Mouse (Mus musculus): ENCODE data around the gene Wdr26. TPM values are rescaled to one million over a fixed set of nuclear protein-coding genes. Genes with fewer than 3 reads are reported as not detected.
A peak's percentile ranks its signal among the peaks of the same experiment; 100 is the strongest.

Gene Wdr26
- 45.9 and 46.0 TPM in 2 replicates for polyA plus RNA-seq (2015; fragmentation: Nextera tagmentation; extraction: Ambion mirVana)

DNA sequence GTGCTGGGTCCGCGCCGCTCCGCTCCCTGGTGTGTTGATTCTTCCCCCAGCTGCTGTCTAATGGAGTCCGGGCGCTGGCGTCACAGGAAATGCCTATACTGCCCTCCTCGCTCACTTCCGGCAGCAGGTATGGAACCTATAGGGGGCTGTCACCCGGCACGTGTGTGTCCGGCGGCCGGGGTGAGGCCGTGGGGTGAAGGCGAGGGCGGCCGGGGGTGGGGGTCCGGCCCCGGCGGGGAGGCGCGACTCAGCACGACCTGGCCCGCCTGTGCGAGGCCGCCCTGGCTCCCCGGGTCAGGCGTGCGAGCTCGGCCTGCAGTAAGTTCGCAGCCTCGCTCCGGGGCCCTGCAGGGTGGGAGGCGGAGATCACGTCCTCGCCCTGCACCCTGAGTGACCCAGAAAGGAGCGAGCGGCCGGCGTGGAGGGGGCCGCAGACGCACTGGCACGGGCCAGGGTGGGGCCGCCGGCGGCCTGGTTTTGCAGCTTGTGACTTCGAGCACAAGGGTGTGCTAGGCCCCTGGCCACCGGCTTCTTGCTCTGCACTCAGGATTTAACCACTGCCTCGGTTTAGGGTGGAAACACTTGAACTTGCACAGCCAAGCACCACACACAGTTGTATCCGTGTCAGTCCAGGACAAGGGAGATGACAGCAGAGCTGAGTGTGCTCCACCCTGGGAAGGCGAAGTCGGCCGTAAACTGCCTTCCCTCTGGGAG is at the start of gene Wdr26:
Wdr26 (minus strand) TSS at position 82 of the 714 bp plus-strand sequence.
- no peaks in the 10 kb centered on the region for H3K27me3 ChIP-seq
- 2% methylated on average over 53 of the region's 54 CpGs for WGBS
- peak; percentile 96 for ATAC-seq (ENCODE audit: low FRiP score)
- peak within 1 kb of the TSS; percentile 99 for H3K4me3 ChIP-seq
- H3K9ac ChIP-seq = peak within 1 kb of the TSS; percentile 98
- peaks cover 26% of the 10 kb centered on the region for H3K4me1 ChIP-seq (replicated peaks)
- H3K9me3 ChIP-seq = no peaks in the 10 kb centered on the region
- peaks cover 3% of the 10 kb centered on the region; the same call in 1 of the 2 replicates for H3K36me3 ChIP-seq
- H3K4me2 ChIP-seq = peak within 1 kb of the TSS; percentile 79
- H3K27ac ChIP-seq = peak within 1 kb of the TSS; percentile 93

DNA sequence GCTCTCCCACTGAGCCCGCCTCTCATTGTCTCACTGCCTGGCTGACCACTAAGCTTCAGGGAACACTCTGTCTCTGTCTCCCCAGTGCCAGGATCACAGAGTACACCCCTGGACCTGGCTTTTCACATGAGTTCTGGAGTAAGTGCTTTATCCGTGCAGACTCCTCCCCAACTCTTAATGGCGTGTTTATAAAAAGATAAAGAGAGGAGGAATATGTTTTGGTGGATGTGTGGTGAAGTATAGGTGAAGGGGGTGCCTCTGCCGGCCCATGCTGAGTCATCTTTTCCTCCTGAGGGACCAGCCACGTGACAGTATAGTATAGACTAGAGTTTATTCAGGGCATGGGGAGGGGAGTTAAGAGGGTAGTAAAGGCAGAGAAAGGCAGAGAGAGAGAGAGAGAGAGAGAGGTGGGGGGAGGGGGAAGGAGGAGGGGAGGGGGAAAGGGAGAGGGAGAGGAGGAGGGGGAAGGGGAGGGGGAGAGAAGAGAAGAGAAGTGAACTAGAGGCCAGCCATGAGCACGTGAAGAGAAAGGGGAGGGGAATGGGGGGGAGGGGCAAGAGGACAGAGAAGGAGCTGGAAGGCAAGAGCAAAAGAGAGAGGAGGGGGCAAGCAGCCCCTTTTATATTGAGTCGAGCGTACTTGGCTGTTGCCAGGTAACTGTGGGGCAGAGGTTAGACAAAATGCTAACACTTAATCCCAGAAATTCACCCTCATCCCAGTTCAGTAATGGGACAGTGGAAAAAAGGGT is 49.3 kb upstream of the Wdr26 start:
- WGBS = 40% methylated on average over 8 of the region's 8 CpGs
- H3K4me2 ChIP-seq = no peak overlapping the region
- H3K27ac ChIP-seq = no peak overlapping the region

DNA sequence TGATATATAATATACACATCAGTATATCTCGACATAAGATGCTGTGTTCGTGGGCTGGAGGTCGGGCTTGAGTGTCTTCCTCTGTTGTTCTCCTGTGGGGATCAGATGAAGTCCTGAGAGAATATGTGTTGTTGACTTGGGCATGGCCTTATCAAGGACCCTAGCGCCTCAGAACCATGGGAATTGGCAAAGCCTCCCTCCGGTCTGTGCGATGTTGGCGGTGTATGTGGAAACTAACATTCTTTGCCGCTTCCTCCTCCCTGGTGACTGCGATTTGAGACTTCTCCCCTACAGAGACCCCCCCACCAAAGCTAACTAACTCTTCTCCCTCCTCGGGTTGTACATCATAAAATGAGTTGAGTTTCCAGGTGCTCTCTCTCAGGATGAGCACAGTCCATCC is 48.6 kb upstream of the Wdr26 start:
- ATAC-seq (ENCODE audit: low FRiP score) = no peak
- 0 out of 2 replicates have a peak, but pooled peaks cover 7% of the 10 kb centered on the region for H3K27me3 ChIP-seq
- H3K9me3 ChIP-seq = no peaks in the 10 kb centered on the region
- H3K9ac ChIP-seq = no peak overlapping the region
- no peak overlapping the region for H3K4me2 ChIP-seq
- no peaks in the 10 kb centered on the region for H3K36me3 ChIP-seq
- H3K27ac ChIP-seq = no peak overlapping the region
- peaks cover 19% of the 10 kb centered on the region for H3K4me1 ChIP-seq (replicated peaks)
- no peak overlapping the region for H3K4me3 ChIP-seq
- WGBS = 94% methylated on average over 10 of the region's 10 CpGs

More for the DNA sequence above, 49.3 kb upstream of the Wdr26 start:
- 0 out of 2 replicates have a peak, but pooled peaks cover 7% of the 10 kb centered on the region for H3K27me3 ChIP-seq
- H3K4me3 ChIP-seq = no peak overlapping the region
- peaks cover 14% of the 10 kb centered on the region for H3K4me1 ChIP-seq (replicated peaks)
- H3K9ac ChIP-seq = no peak overlapping the region
- ATAC-seq (ENCODE audit: low FRiP score) = no peak
- H3K36me3 ChIP-seq = no peaks in the 10 kb centered on the region
- no peaks in the 10 kb centered on the region for H3K9me3 ChIP-seq

DNA sequence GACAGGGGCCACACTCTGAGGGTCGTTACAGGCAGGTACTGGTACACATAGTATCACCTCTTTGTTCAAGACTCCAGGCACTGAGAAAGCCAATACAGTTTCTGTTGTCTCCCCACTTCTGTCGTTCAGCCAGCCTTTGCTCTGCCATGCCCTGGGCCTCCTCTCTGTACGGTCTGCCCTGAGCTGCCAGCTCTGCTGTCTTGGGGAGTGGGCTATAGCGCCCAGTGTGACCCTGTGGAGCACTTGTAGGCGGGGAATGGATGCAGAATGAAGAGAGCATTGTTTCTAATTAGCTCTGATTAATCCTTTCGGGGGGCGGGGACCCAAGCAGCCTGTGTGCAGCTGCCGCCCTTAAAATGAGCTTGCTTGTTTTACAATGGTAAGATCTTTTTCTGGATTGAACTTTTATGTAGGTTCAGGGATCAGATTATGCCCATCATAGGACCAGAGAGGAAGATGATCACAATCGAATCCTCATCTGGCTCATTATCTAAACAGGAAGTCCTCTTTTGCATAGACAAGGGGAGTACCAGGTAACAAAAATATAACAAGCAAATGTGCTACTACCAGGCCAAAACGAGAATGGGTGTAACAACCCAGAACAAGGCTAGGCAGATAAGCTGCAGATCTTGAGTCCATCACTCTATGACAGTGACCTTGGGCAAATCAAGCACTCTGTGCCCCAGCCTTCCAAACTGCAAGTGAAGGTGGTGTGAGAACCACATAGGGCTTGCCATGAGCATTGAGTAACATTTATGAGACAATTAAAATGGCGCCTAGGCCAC is 48.0 kb upstream of the Wdr26 start:
- H3K9me3 ChIP-seq = no peaks in the 10 kb centered on the region
- 0 out of 2 replicates have a peak, but pooled peaks cover 7% of the 10 kb centered on the region for H3K27me3 ChIP-seq
- H3K4me3 ChIP-seq = no peak overlapping the region
- no peaks in the 10 kb centered on the region for H3K36me3 ChIP-seq
- no peak for ATAC-seq (ENCODE audit: low FRiP score)
- WGBS = 59% methylated on average over 11 of the region's 11 CpGs
- no peak overlapping the region for H3K27ac ChIP-seq
- H3K9ac ChIP-seq = no peak overlapping the region
- H3K4me2 ChIP-seq = no peak overlapping the region
- peaks cover 19% of the 10 kb centered on the region for H3K4me1 ChIP-seq (replicated peaks)

DNA sequence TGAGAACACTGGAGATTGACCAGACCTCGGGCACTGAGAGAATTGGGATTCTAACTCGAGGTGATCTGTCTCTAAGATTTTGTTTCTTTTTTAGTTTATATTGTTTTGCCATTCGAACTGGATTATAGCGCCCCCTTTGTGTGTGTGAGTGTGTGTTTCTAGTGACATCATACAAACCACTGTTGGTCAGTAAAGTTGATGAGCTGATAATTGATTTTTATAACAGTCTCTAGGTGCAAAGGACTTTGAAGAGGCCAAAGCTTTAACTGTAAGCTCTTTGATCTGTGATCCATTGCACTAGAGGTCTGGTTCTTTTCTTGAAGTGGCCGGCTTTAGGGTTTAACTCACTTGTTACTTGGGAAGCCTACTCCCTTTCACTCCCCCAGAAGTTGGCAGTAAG is 47.3 kb upstream of the Wdr26 start:
- WGBS = 82% methylated on average over 5 of the region's 5 CpGs
- no peak overlapping the region for H3K9ac ChIP-seq
- H3K27ac ChIP-seq = no peak overlapping the region
- H3K4me1 ChIP-seq (replicated peaks) = peaks cover 19% of the 10 kb centered on the region
- no peak overlapping the region for H3K4me3 ChIP-seq
- ATAC-seq (ENCODE audit: low FRiP score) = no peak
- H3K36me3 ChIP-seq = no peaks in the 10 kb centered on the region
- 0 out of 2 replicates have a peak, but pooled peaks cover 7% of the 10 kb centered on the region for H3K27me3 ChIP-seq
- no peaks in the 10 kb centered on the region for H3K9me3 ChIP-seq
- H3K4me2 ChIP-seq = no peak overlapping the region

DNA sequence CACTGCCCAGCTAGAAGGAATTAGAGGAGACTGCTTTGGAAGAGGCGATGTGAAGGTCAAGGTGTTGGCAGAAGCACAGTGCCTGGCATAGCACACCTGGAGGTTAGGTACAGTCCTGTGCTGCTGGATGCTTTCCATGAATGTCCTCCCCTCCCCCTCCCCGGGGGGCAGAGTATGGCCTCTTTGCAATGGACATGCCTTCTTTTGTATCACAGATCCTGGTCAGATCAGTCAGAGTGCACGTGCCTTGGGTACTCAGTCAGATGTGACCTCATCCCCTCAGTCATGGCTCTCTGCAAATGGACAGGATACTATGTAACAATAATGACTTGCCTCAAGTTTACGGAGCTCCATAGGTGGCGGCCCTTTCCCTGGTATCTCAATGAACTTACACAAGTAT is 46.8 kb upstream of the Wdr26 start:
- Histone ChIP-seq H3K27ac (no peak overlapping the region), H3K9ac (no peak overlapping the region), H3K4me3 (no peak overlapping the region), H3K27me3 (0 out of 2 replicates have a peak, but pooled peaks cover 7% of the 10 kb centered on the region), H3K36me3 (no peaks in the 10 kb centered on the region), H3K9me3 (no peaks in the 10 kb centered on the region), H3K4me2 (no peak overlapping the region), H3K4me1 (replicated peaks) (peaks cover 19% of the 10 kb centered on the region)
- no peak for ATAC-seq (ENCODE audit: low FRiP score)
- WGBS = 80% methylated on average over 5 of the region's 5 CpGs

DNA sequence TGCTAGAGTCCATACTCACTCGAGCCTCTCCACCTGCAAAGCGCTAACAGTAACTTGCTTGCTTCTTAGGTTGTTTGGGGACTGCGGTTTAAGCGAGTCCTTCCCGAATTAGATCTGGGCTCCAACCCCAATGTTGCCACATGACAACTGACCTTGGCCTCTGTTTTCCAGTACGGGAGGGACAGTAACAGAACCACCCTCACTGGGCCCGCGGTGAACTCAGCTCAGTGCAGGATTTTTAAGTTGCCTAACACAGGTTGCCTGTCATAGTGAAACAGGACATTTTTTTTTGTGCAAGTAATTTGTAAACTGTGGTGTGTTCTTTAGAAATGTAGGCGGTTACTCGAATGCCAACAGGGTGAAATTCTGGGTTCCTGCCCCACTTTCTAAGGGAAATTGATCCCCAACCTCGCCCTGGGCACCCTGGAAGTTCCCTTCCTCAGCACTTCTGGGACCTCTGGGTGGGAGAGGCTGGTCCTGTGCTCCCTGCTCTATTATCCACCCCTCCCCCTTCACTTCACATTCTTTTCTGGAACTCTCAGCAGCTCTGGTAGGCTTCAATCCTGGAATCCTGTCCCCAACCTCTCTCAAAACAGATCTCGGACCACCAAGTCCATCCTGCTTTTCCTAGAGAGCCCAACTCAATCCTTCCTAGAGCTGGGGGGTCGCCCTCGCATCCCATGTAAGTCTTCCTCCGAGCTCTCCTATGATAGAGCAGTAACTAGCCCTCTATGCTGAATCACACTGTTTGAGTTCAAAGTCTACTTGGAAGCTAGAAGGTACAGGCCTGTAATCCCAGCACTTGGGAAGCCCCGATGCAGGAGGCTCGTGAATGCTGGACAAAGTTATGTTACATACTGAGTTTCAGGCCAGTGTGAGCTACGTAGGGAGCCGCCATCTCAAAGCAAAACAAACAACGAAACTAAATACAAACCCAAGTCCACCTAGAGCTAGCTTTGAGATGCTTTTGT is 46.1 kb upstream of the Wdr26 start:
- 0 out of 2 replicates have a peak, but pooled peaks cover 7% of the 10 kb centered on the region for H3K27me3 ChIP-seq
- H3K36me3 ChIP-seq = no peaks in the 10 kb centered on the region
- H3K4me1 ChIP-seq (replicated peaks) = peaks cover 19% of the 10 kb centered on the region
- 0 out of 2 replicates have a peak overlapping the region, but pooled peaks have one; percentile 59 for H3K4me2 ChIP-seq
- no peak overlapping the region for H3K9ac ChIP-seq
- H3K4me3 ChIP-seq = no peak overlapping the region
- no peak for ATAC-seq (ENCODE audit: low FRiP score)
- 75% methylated on average over 20 of the region's 20 CpGs for WGBS
- no peak overlapping the region for H3K27ac ChIP-seq
- no peaks in the 10 kb centered on the region for H3K9me3 ChIP-seq

DNA sequence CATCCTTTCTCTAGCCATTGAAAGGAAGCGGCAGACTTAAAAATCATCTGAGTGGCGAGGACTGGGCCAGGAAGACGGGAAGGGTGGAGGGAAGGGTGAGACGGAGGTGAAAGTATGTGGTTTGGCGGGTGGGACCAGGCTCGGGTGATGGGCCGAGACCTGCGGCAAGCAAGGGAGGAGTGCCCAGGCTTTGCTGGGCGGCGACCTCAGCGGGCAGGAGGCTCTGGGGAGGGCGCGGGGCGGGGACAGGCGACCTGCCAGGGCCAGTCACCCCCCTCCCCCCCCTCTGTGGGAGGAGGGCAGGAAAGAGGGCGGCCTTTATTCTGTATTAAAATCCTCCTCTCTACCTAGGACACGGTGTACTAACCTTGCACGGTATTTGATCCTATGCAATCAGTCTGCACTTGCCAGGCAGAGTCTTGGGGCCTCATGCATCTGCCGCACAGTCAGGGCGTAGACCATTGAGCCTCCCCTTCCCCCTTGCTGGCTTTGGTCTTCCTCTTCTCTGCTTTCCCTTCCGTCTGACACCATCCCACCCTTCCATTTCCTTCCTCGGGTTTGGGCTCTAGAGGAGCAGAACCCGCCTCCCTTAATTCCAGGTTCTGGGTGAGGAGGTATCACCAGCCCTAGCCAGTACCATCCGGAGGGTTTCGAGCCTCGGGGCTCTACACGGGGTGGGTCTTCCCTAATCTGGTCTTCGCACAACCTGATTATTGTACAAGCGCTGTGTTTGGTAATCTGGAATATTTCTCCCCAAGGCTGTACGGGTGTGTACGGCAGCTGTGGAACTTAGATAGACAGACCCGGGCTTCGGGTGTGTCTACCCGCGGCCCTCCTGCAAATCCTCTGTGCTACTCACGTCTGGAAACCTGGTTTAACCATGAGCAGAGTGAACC is 45.1 kb upstream of the Wdr26 start:
- peak overlapping the region; percentile 69 for H3K9ac ChIP-seq
- no peaks in the 10 kb centered on the region for H3K9me3 ChIP-seq
- H3K4me2 ChIP-seq = peak overlapping the region; percentile 59
- H3K36me3 ChIP-seq = no peaks in the 10 kb centered on the region
- peak; percentile 65 for ATAC-seq (ENCODE audit: low FRiP score)
- 22% methylated on average over 36 of the region's 36 CpGs for WGBS
- H3K4me1 ChIP-seq (replicated peaks) = peaks cover 19% of the 10 kb centered on the region
- 0 out of 2 replicates have a peak, but pooled peaks cover 7% of the 10 kb centered on the region for H3K27me3 ChIP-seq
- H3K4me3 ChIP-seq = peak overlapping the region; percentile 35
- 0 out of 2 replicates have a peak overlapping the region, but pooled peaks have one; percentile 13 for H3K27ac ChIP-seq

DNA sequence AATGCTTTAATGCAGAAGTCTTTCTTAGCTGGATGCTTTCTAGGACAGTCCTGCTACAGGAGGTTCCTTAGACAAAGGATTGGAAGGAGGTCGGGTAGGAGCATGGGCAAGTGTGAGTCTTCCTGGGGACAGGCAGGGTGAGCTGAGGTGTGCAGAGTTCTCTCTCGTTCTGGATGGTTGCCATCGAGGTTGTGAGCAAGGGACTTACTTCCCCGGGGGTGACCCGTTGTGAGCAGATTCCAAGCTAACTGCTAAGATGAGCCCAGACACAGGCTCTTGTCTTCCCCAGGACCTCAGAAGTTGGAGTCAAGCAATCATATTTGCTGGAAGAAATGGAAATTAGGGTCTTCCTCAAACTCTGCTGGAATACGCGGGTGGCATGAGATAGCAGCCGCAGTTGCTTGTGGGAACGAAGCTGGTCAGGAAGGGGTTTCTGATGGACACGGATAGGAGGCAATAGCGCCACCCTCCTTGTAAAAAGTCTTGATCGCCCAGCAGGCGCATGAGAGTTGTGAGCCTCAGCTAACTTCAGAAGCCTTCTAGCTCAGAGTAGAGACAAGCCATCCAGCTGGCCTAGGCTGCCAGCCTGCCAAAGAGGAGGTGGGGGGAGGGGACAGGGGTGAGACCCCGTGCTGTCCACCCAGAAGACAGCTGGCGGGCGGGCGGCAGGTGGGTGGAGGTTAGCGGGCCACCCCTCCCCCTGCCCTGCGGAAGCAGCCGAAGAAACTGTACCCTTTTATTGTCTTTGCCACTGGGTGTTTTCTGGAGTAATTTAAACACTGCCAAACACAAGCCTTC is 44.3 kb upstream of the Wdr26 start:
- H3K27ac ChIP-seq = 0 out of 2 replicates have a peak overlapping the region, but pooled peaks have one; percentile 13
- no peaks in the 10 kb centered on the region for H3K9me3 ChIP-seq
- peaks cover 19% of the 10 kb centered on the region for H3K4me1 ChIP-seq (replicated peaks)
- WGBS = 3% methylated on average over 20 of the region's 20 CpGs
- H3K27me3 ChIP-seq = 0 out of 2 replicates have a peak, but pooled peaks cover 7% of the 10 kb centered on the region
- ATAC-seq (ENCODE audit: low FRiP score) = peak; percentile 46; the same call in 1 of the 2 replicates
- H3K9ac ChIP-seq = peak overlapping the region; percentile 69
- peak overlapping the region; percentile 35 for H3K4me3 ChIP-seq
- H3K4me2 ChIP-seq = peak overlapping the region; percentile 59
- no peaks in the 10 kb centered on the region for H3K36me3 ChIP-seq

DNA sequence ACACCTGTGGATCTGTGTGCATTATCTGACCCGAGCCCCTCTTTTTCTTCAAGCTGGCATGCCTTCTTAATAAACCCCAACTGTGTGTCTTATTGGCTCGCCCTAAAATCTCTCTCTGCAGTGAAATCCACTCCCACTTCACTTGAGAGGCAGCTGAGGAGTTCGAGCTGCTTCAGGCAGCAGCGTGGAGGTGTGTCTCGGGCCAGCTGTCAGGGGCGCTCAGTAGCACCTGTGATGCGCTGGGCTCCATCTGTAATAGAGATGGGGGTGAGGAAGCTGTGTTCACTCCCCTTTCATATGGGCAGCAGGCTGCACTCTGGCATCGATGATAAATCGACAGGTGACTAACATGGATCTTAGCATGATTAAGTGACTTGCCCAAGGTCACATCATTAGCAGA is 43.6 kb upstream of the Wdr26 start:
- Histone ChIP-seq H3K4me1 (replicated peaks) (peaks cover 19% of the 10 kb centered on the region), H3K27me3 (0 out of 2 replicates have a peak, but pooled peaks cover 7% of the 10 kb centered on the region), H3K27ac (no peak overlapping the region), H3K36me3 (no peaks in the 10 kb centered on the region), H3K9ac (no peak overlapping the region), H3K9me3 (no peaks in the 10 kb centered on the region), H3K4me2 (peak overlapping the region; percentile 59), H3K4me3 (no peak overlapping the region)
- WGBS = 71% methylated on average over 9 of the region's 9 CpGs
- no peak; the same call in 1 of the 2 replicates for ATAC-seq (ENCODE audit: low FRiP score)

Data from hindbrain, embryonic 13.5 days (tissue).